Mouse (Mus musculus) mouse embryonic stem cell (cell line): ENCODE data around the gene Tmc8.
"Not testable (repeated sequence)": the region's sequence is repeated elsewhere in the genome, so short reads cannot be mapped to it uniquely, and the experiment has no call there.

Experiments
- in situ Hi-C, 2 experiments: fragments of 300-500 bp; cut with MboI; formaldehyde crosslinking; loops; 1 replicate in 1 of 2; 3 replicates in 1 of 2; pipeline ENCODE4 v1.14.3; 2019 to 2020; ENCODE audit warnings: low sequenced_read_pairs in 2 of 2, low pct_unique_long_range_greater_than_20kb in 1 of 2, mixed read lengths in 1 of 2; ENCODE audit not compliant: unreplicated experiment in 1 of 2

Gene Tmc8

GRCm38 (mm10) chr11:117813867-117814266 is 32.0 kb downstream of the Tmc8 start:
- in situ Hi-C loops = no loop called here

DNA sequence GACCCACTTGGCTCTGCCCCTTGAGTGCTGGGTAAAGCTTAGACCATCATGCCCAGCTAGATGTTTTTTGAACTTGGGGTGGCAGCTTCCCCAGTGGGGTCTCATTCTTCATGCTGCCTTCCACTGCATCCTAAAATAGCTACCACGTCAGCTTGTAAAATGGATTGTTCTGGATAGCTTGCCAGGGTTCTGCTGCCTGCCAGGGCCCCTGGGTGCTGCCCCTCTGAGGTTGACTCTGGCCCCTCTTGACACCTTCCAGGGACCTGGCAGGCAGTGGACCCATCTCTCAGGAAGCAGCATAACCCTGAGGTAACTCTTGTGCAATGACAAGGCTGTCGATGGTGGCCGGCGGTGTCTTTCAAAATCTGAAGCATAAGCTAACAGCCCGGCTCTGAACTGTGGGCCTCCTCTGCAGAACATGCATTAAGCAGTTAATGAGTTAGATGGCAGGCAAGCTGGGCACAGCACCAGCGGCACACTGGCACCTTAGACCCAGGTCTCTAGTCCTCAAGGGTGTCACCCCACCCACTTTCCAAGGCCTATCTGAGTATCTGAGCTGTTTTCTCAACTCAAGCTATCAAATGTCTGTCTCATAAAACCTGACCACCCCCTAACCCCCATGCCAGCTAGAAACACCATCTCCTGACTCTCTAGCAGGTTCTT is 33.0 kb downstream of the Tmc8 start:
- in situ Hi-C loops = no loop called here

GRCm38 (mm10) chr11:117815850-117816249 is 34.0 kb downstream of the Tmc8 start:
- in situ Hi-C loops = not testable (repeated sequence)

- in situ Hi-C loops = no loop called here
Measured at GRCm38 (mm10) chr11:117816389-117816996, 34.6 kb downstream of the Tmc8 start.

DNA sequence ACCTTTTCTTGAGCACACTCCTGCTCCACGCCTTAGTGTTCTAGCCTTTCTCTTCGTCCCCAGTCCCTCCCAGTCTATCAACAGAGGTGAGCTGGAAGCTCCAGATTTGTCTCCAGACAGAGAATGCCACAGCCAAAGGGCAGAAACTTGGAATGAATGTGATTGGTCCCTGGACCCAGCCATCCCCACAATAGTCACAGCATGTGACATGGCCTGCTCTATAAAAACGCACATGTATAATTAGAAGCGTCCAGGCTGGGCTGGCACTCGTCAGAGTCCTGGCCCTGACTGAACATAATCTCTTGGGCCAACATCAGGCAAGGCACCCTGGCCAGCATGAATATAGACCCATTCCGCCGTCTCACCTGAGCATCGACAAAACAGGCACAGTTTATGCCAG is 37.2 kb downstream of the Tmc8 start:
- in situ Hi-C loops = no loop called here

DNA sequence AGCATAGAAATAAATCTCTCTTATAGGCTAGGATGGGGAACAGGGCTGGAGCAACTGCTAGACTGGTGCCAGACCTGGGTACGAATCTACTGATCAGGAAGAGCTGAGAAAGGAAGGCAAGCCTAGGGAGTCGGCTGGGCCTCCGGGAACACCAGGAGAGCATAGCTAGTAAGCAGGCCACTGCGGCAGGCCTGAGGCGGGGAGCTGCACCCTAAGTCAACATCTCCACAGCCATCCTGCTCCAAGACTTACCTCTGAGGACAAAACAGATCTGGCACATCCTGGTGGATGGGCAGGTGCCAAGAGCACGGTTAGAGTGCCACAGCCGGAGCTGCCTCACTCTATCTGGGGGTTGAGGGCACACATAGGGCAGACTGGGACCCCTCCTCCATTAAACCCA is 38.3 kb downstream of the Tmc8 start:
- in situ Hi-C loops = no loop called here

GRCm38 (mm10) chr11:117821868-117822267 is 40.0 kb downstream of the Tmc8 start:
- in situ Hi-C loops = no loop called here

- in situ Hi-C loops = no loop called here
Measured at GRCm38 (mm10) chr11:117822728-117823241, 40.9 kb downstream of the Tmc8 start.

DNA sequence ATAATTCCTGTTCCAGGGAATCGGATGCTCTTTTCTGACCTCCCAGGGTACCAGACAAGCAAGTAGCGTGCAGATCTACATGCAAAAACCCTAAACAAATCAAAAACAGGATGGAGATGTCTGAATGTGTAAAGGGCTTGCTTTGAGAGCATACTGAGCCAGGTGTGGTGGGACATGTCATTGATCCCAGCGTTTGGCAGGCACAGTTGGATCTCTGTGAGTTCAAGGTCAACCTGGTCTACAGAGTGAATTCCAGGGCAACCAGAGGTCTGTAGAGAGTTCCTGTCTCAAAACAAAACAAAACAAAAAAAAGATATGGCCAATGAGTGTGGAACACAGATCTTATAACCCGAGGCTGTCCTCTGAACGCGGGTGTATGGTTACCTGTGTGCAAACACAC is 41.5 kb downstream of the Tmc8 start:
- in situ Hi-C loops = no loop called here

DNA sequence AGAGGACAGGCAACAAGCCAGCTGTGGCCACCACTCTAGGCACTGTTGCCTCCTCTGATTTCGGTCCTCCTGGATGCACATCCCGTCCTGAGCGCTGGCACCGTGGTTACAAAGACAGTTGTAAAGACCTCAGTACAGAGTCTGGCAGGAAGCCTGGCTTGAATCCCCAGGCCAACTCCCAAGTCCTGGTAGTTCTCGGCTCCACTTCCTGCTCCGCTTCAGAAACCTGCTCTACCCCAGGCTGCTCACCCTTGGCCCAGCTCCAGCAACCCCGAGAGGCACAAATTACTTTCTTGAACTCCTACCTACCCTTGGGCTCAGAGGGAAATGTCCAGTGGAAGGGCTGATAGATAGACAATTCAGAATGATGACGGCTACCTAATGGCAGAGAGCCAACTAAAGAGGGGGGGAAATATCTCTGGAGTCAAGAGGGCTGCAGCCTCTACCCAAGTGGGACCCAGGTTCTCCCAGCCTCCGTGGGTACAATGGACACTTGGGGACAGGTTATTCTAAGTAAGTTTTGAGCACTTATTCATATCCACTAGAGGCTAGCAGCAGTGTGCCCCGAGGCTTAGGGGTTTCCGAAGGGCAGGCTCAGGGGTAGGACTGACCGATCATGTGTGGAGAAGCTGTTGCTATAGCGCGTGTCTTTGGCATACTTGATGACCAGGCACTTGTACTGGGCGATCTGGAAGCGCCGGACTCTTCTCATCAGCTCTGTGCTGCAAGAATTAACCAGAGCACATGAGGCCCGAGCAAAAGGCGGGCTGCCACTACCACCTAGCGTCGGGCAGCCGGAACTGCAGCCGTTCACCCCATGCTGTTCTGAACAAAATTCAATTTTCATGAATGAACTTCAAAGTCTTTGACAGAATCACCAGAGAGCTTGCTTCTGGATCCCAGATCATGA is 42.4 kb downstream of the Tmc8 start:
- in situ Hi-C loops = no loop called here

DNA sequence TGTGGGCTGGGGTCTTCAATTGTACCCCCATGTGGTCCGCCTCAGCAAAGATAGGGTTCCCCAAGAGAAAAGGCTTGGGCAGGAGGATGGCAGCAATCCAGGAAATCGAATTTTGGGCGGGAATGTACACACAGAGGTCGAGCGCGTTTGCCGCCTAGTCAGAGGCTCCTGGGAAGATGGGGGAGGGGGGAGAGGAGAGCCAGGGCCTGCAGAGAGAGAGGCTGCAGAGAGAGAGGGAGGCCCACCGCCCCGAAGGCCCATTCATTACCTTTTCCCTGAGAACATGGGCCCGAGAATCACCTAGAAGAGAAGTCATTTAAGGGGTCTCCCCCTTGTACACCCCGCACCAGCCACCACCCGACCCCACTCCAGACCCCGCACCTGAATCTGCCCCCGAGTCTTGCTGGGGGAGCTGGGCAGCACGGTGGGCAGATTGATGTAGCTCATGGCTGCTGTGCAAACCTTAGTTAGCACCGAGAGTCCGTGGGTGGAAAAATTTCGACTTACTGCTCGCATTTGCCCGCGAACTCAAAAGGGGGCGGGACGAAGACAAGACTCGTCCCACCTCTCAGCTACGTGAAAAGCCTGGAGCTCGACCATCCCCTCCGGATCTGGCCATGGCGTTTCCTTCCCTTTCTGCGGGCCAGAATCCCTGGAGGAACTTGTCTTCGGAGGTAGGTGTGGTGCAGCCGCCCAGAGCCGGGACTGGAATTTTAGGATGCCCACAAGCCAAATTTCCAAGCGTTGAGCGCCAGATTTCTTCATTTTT is 43.6 kb downstream of the Tmc8 start, which contains the start of the genes Afmid and Tk1:
TSS of gene Afmid (plus strand) at position 592 of the 769 bp plus-strand sequence.
TSS of gene Tk1 (minus strand) at position 760 of the 769 bp plus-strand sequence.
- in situ Hi-C loops = no loop called here

GRCm38 (mm10) chr11:117826164-117826563 is 44.3 kb downstream of the Tmc8 start:
- in situ Hi-C loops = no loop called here

DNA sequence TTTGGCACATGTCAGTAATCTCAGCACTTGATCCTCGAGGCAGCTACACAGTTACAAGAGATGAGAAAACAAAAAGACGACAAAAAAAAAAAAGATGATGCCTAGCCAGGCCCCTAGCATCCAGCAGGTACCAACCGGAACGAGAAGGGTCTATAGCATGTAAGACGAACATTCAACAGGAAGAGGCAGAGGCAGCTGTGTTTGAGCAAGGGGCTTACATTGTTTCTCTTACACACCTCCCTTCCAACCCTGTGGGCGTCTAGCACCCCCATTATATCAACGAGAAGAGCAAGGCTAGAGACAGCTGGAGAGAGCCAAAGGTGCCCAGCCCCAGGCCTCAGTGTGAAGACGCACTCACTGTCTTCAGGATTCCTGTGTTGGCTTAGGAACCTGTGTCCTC is 45.0 kb downstream of the Tmc8 start:
- in situ Hi-C loops = no loop called here

DNA sequence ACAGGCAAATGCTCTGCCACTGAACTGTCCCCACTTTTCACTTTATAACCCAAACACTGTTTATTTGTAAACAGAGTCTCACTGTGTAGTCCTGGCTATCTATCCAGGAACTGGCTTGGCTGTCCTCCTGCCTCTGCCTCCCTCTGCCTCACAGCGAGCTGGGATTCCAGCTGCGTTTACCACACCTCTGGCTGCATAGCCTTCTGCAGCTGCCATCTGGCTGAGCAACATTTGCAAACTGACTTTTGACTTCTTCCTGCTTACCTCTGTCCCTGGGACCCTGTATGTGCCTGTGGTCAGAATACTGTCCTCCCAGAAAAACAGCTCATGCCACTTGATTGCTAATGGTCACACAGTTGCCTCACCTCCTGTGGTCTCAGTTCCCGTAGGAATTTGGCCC is 45.5 kb downstream of the Tmc8 start:
- in situ Hi-C loops = no loop called here

GRCm38 (mm10) chr11:117828149-117828887 is 46.4 kb downstream of the Tmc8 start:
- in situ Hi-C loops = no loop called here

GRCm38 (mm10) chr11:117828888-117829604 is 47.2 kb downstream of the Tmc8 start:
- in situ Hi-C loops = no loop called here

DNA sequence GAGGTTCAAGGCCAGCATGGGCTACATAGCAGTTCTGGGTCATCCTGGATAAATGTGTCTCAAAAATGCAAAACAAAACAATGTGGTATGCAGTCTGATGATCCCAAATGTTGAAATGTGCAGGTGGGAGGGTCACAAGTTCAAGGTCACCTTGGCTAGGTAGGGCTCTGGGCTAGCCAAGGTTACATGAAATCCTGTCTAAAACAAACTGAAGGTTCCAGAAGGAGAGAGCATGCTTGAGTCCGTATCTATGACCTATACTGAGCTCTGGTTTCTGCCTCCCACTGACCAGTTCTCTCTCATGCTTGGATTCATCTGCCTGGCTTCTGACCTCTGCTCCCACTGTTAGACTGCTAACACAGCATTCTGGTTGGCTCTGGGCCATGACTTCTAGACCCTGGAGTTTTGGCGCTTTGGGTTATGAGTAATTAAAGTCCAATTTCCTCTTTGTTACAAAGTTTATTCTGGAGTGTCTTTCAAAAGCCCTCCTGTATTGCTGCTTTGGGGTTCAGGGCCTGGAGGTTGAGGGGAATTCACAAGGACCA is 47.9 kb downstream of the Tmc8 start:
- in situ Hi-C loops = no loop called here
